Mouse (Mus musculus): ENCODE data around the gene Rpp40. TPM values are rescaled to one million over a fixed set of nuclear protein-coding genes. Genes with fewer than 3 reads are reported as not detected.

The Rpp40 gene
- total and polyA plus RNA-seq, 3 experiments, result 22.8 to 31.6 TPM; not detected in 1

- no peaks in the 10 kb centered on the region for H3K9me3 ChIP-seq (replicated peaks; ENCODE audit: insufficient read depth, low read length)
- no peak overlapping the region for H3K27ac ChIP-seq (ENCODE audit: control insufficient read depth, low read depth, low read length)
- H3K4me3 ChIP-seq (ENCODE audit: control insufficient read depth in 1 of 2, insufficient read depth in 1 of 2, low read depth in 2 of 2, low read length in 2 of 2), result no peak overlapping the region
- no peaks in the 10 kb centered on the region for H3K27me3 ChIP-seq (ENCODE audit: control insufficient read depth in 1 of 2, insufficient read depth in 2 of 2, low read length in 2 of 2)
- no peaks in the 10 kb centered on the region for H3K79me2 ChIP-seq (ENCODE audit: control insufficient read depth, insufficient read depth, low read length, poor library complexity)
- H3K36me3 ChIP-seq (ENCODE audit: control insufficient read depth in 1 of 2, insufficient read depth in 2 of 2, low read length in 2 of 2), result peaks cover 0 to 4% of the 10 kb centered on the region in 2 experiments; a peak in 3 of 4 replicates
- no peak overlapping the region for H3K9ac ChIP-seq (ENCODE audit: control insufficient read depth, low read depth, low read length, poor library complexity, severe bottlenecking)
- TF ChIP-seq CHD2 (IDR thresholded peaks at IDR 0.05; ENCODE audit: low read length) (no peak), MEF2A (IDR thresholded peaks at IDR 0.05; ENCODE audit: extremely low read depth, insufficient replicate concordance, low read depth, low read length, poor library complexity, severe bottlenecking) (no peak), SIN3A (IDR thresholded peaks at IDR 0.05; ENCODE audit: low read length) (no peak), NRF1 (IDR thresholded peaks at IDR 0.05; ENCODE audit: insufficient read depth, low read depth, low read length, poor library complexity, severe bottlenecking) (no peak), TBP (IDR thresholded peaks at IDR 0.05; ENCODE audit: low read depth, low read length) (no peak), GATA1 (IDR thresholded peaks at IDR 0.05; ENCODE audit: low read depth, low read length) (no peak), MAX (IDR thresholded peaks at IDR 0.05; ENCODE audit: low read length) (no peak), GABPA (IDR thresholded peaks at IDR 0.05; ENCODE audit: low read depth, low read length) (no peak), POLR2AphosphoS2 (IDR thresholded peaks at IDR 0.05; ENCODE audit: low read length) (no peak)
- no peak for DNase-seq (ENCODE audit: low read depth, low spot score)
- H3K4me1 ChIP-seq (ENCODE audit: control insufficient read depth in 1 of 2, insufficient read depth in 2 of 2, low read length in 2 of 2), result 0 out of 4 replicates have a peak, but pooled peaks cover 0 to 4% of the 10 kb centered on the region in 2 experiments
Observed at GRCm38 (mm10) chr13:35875396-35875795, 30.8 kb downstream of the Rpp40 start.

GRCm38 (mm10) chr13:35871107-35871506, 35.1 kb downstream of the Rpp40 start:
- Histone ChIP-seq H3K79me2 (ENCODE audit: control insufficient read depth, insufficient read depth, low read length, poor library complexity) (no peaks in the 10 kb centered on the region), H3K9me3 (replicated peaks; ENCODE audit: insufficient read depth, low read length) (no peaks in the 10 kb centered on the region), H3K9ac (ENCODE audit: control insufficient read depth, low read depth, low read length, poor library complexity, severe bottlenecking) (no peak overlapping the region), H3K36me3 (ENCODE audit: control insufficient read depth in 1 of 2, insufficient read depth in 2 of 2, low read length in 2 of 2) (peaks cover 0 to 4% of the 10 kb centered on the region in 2 experiments; a peak in 3 of 4 replicates), H3K27me3 (ENCODE audit: control insufficient read depth in 1 of 2, insufficient read depth in 2 of 2, low read length in 2 of 2) (no peaks in the 10 kb centered on the region), H3K4me1 (ENCODE audit: control insufficient read depth in 1 of 2, insufficient read depth in 2 of 2, low read length in 2 of 2) (0 out of 4 replicates have a peak, but pooled peaks cover 0 to 4% of the 10 kb centered on the region in 2 experiments), H3K27ac (ENCODE audit: control insufficient read depth, low read depth, low read length) (no peak overlapping the region), H3K4me3 (ENCODE audit: control insufficient read depth in 1 of 2, insufficient read depth in 1 of 2, low read depth in 2 of 2, low read length in 2 of 2) (no peak overlapping the region)
- TF ChIP-seq RCOR1 (IDR thresholded peaks at IDR 0.05; ENCODE audit: low read depth, low read length) (0 out of 2 replicates have a peak, but pooled peaks have one; percentile 42), KAT2A (conservative IDR thresholded peaks at IDR 0.05; ENCODE audit: low read depth, low read length) (no peak)
- peak; percentile 73 for DNase-seq (ENCODE audit: low read depth, low spot score)

DNA sequence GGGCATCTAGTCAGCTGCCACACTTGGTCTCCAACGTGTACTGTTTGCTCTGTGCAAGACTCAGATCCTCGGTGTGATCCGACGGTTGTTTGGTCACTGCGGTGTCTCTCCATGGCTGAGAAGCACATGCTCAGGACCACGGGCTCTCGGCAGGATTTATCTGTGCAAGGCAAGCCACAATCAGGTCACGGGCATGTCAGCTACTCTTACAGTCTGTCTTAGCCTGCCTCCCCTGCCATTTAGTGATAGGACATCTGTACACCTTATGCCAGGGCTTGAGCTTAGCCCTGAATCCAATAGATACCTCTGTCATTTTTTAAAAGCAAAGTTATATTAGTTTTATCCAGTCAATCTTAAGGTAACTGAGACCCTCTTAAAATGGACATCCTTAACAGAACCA, 35.5 kb downstream of the Rpp40 start:
- DNase-seq (ENCODE audit: low read depth, low spot score), result no peak
- Histone ChIP-seq H3K9ac (ENCODE audit: control insufficient read depth, low read depth, low read length, poor library complexity, severe bottlenecking) (no peak overlapping the region), H3K27me3 (ENCODE audit: control insufficient read depth in 1 of 2, insufficient read depth in 2 of 2, low read length in 2 of 2) (no peaks in the 10 kb centered on the region), H3K79me2 (ENCODE audit: control insufficient read depth, insufficient read depth, low read length, poor library complexity) (no peaks in the 10 kb centered on the region), H3K27ac (ENCODE audit: control insufficient read depth, low read depth, low read length) (no peak overlapping the region), H3K9me3 (replicated peaks; ENCODE audit: insufficient read depth, low read length) (no peaks in the 10 kb centered on the region), H3K36me3 (ENCODE audit: control insufficient read depth in 1 of 2, insufficient read depth in 2 of 2, low read length in 2 of 2) (peaks cover 0 to 4% of the 10 kb centered on the region in 2 experiments; a peak in 3 of 4 replicates), H3K4me1 (ENCODE audit: control insufficient read depth in 1 of 2, insufficient read depth in 2 of 2, low read length in 2 of 2) (0 out of 4 replicates have a peak, but pooled peaks cover 0 to 4% of the 10 kb centered on the region in 2 experiments), H3K4me3 (ENCODE audit: control insufficient read depth in 1 of 2, insufficient read depth in 1 of 2, low read depth in 2 of 2, low read length in 2 of 2) (no peak overlapping the region)
- TF ChIP-seq E2F4 (IDR thresholded peaks at IDR 0.05; ENCODE audit: borderline replicate concordance, low read depth, low read length), result no peak

Measured in MEL (cell line).